Mouse (Mus musculus): ENCODE results near the gene I830077J02Rik. TPM values are rescaled to one million over a fixed set of nuclear protein-coding genes. Genes with fewer than 3 reads are reported as not detected.
A peak's percentile ranks its signal among the peaks of the same experiment; 100 is the strongest.

The I830077J02Rik gene
- total and polyA plus RNA-seq, 3 experiments: 2.8 to 9.4 TPM; not detected in 1

- TF ChIP-seq TCF12 (IDR thresholded peaks at IDR 0.05; ENCODE audit: low read depth, low read length) (no peak), BHLHE40 (IDR thresholded peaks at IDR 0.05; ENCODE audit: borderline replicate concordance, low read depth, low read length) (no peak), ZNF384 (IDR thresholded peaks at IDR 0.05; ENCODE audit: low read depth, low read length) (no peak), SIN3A (IDR thresholded peaks at IDR 0.05; ENCODE audit: low read length) (no peak), SMC3 (IDR thresholded peaks at IDR 0.05; ENCODE audit: low read depth, low read length) (no peak), MEF2A (IDR thresholded peaks at IDR 0.05; ENCODE audit: extremely low read depth, insufficient replicate concordance, low read depth, low read length, poor library complexity, severe bottlenecking) (no peak), ETS1 (IDR thresholded peaks at IDR 0.05; ENCODE audit: low read depth, low read length) (no peak), UBTF (IDR thresholded peaks at IDR 0.05; ENCODE audit: borderline replicate concordance, insufficient read depth, low read depth, low read length) (no peak), NRF1 (IDR thresholded peaks at IDR 0.05; ENCODE audit: insufficient read depth, low read depth, low read length, poor library complexity, severe bottlenecking) (no peak), KAT2A (conservative IDR thresholded peaks at IDR 0.05; ENCODE audit: low read depth, low read length) (no peak), POLR2AphosphoS2 (IDR thresholded peaks at IDR 0.05; ENCODE audit: low read length) (no peak), HCFC1 (IDR thresholded peaks at IDR 0.05; ENCODE audit: low read depth, low read length) (no peak), RCOR1 (IDR thresholded peaks at IDR 0.05; ENCODE audit: low read depth, low read length) (no peak), TAL1 (IDR thresholded peaks at IDR 0.05; ENCODE audit: low read length) (no peak), CHD1 (IDR thresholded peaks at IDR 0.05; ENCODE audit: low read depth, low read length) (no peak), ELF1 (IDR thresholded peaks at IDR 0.05; ENCODE audit: low read depth, low read length) (no peak), MYB (IDR thresholded peaks at IDR 0.05; ENCODE audit: low read depth, low read length) (no peak), NELFE (IDR thresholded peaks at IDR 0.05; ENCODE audit: low read depth, low read length) (no peak), MAZ (IDR thresholded peaks at IDR 0.05; ENCODE audit: low read depth, low read length) (no peak), GABPA (IDR thresholded peaks at IDR 0.05; ENCODE audit: low read depth, low read length) (no peak)
- H3K9me3 ChIP-seq (replicated peaks; ENCODE audit: insufficient read depth, low read length): no peaks in the 10 kb centered on the region
- H3K9ac ChIP-seq (ENCODE audit: control insufficient read depth, low read depth, low read length, poor library complexity, severe bottlenecking): no peak overlapping the region
- peaks cover 0 to 19% of the 10 kb centered on the region in 2 experiments; a peak in 2 of 4 replicates for H3K36me3 ChIP-seq (ENCODE audit: control insufficient read depth in 1 of 2, insufficient read depth in 2 of 2, low read length in 2 of 2)
- H3K27ac ChIP-seq (ENCODE audit: control insufficient read depth, low read depth, low read length): no peak overlapping the region
- H3K79me2 ChIP-seq (ENCODE audit: control insufficient read depth, insufficient read depth, low read length, poor library complexity): no peaks in the 10 kb centered on the region
- peaks cover 3 to 32% of the 10 kb centered on the region in 2 experiments for H3K4me1 ChIP-seq (ENCODE audit: control insufficient read depth in 1 of 2, insufficient read depth in 2 of 2, low read length in 2 of 2)
- H3K27me3 ChIP-seq (ENCODE audit: control insufficient read depth in 1 of 2, insufficient read depth in 2 of 2, low read length in 2 of 2): no peaks in the 10 kb centered on the region
- no peak overlapping the region for H3K4me3 ChIP-seq (ENCODE audit: control insufficient read depth in 1 of 2, insufficient read depth in 1 of 2, low read depth in 2 of 2, low read length in 2 of 2)
- no peak for DNase-seq (ENCODE audit: low read depth, low spot score)
These were observed 33.6 kb downstream of the I830077J02Rik start for GRCm38 (mm10) chr3:105898861-105899260.

- H3K36me3 ChIP-seq (ENCODE audit: control insufficient read depth in 1 of 2, insufficient read depth in 2 of 2, low read length in 2 of 2): peaks cover 0 to 19% of the 10 kb centered on the region in 2 experiments; a peak in 2 of 4 replicates
- H3K27me3 ChIP-seq (ENCODE audit: control insufficient read depth in 1 of 2, insufficient read depth in 2 of 2, low read length in 2 of 2): no peaks in the 10 kb centered on the region
- peak; percentile 86 for DNase-seq (ENCODE audit: low read depth, low spot score)
- no peaks in the 10 kb centered on the region for H3K9me3 ChIP-seq (replicated peaks; ENCODE audit: insufficient read depth, low read length)
- peak overlapping the region; percentile 17 for H3K27ac ChIP-seq (ENCODE audit: control insufficient read depth, low read depth, low read length)
- 0 out of 2 replicates have a peak overlapping the region, but pooled peaks have one; percentile 13 for H3K9ac ChIP-seq (ENCODE audit: control insufficient read depth, low read depth, low read length, poor library complexity, severe bottlenecking)
- TF ChIP-seq ZNF384 (IDR thresholded peaks at IDR 0.05; ENCODE audit: low read depth, low read length) (peak; percentile 80), MAFK (IDR thresholded peaks at IDR 0.05; ENCODE audit: borderline replicate concordance, low read depth, low read length) (no peak), GATA1 (IDR thresholded peaks at IDR 0.05; ENCODE audit: low read depth, low read length) (no peak), ETS1 (IDR thresholded peaks at IDR 0.05; ENCODE audit: low read depth, low read length) (peak; percentile 21; the same call in 1 of the 2 replicates), SIN3A (IDR thresholded peaks at IDR 0.05; ENCODE audit: low read length) (peak; percentile 27; the same call in 1 of the 2 replicates), SMC3 (IDR thresholded peaks at IDR 0.05; ENCODE audit: low read depth, low read length) (peak; percentile 23), EP300 (IDR thresholded peaks at IDR 0.05; ENCODE audit: low read depth in 1 of 2, low read length in 2 of 2) (peak; percentile 26 to 32; a peak in 3 of 4 replicates)
- no peaks in the 10 kb centered on the region for H3K79me2 ChIP-seq (ENCODE audit: control insufficient read depth, insufficient read depth, low read length, poor library complexity)
- peaks cover 6 to 33% of the 10 kb centered on the region in 2 experiments for H3K4me1 ChIP-seq (ENCODE audit: control insufficient read depth in 1 of 2, insufficient read depth in 2 of 2, low read length in 2 of 2)
- H3K4me3 ChIP-seq (ENCODE audit: control insufficient read depth in 1 of 2, insufficient read depth in 1 of 2, low read depth in 2 of 2, low read length in 2 of 2): no peak overlapping the region
These were observed 34.1 kb downstream of the I830077J02Rik start for GRCm38 (mm10) chr3:105898325-105898724.

Data from MEL (cell line).